Mouse (Mus musculus): ENCODE data around the gene Ccdc162.

- TF ChIP-seq CTCF (IDR thresholded peaks at IDR 0.05; ENCODE audit: low read depth, low read length) (no peak), POLR2A (IDR thresholded peaks at IDR 0.05; ENCODE audit: borderline replicate concordance, low read depth, low read length) (no peak)
Measured at GRCm38 (mm10) chr10:41552319-41552718, 164.1 kb downstream of the Ccdc162 start.

All from bone marrow macrophage, adult 2 months (primary cell).